Mouse (Mus musculus) neural tube, embryonic 13.5 days (tissue): ENCODE measurements around the gene Ttk. TPM values are rescaled to one million over a fixed set of nuclear protein-coding genes. Genes with fewer than 3 reads are reported as not detected.

ENCODE experiments used
- ATAC-seq: fragments of 200-750 bp; cut with Nextera tagmentation; 2 replicates; pipeline ENCODE4 v1.8.0; 2017; ENCODE audit warnings: low read depth, mild to moderate bottlenecking, moderate TSS enrichment, moderate library complexity
- H3K27ac ChIP-seq: fragments of 300-500 bp; sonication (generic); replicated peaks from 2 replicates; pipeline ENCODE4 v1.5.1; 2015; ENCODE audit warnings: moderate library complexity, mild to moderate bottlenecking, inconsistent platforms
- H3K27me3 ChIP-seq: fragments of 300-500 bp; sonication (generic); 2 replicates; pipeline ENCODE4 v1.6.1; 2015; ENCODE audit warnings: mild to moderate bottlenecking, inconsistent platforms
- H3K36me3 ChIP-seq: fragments of 300-500 bp; sonication (generic); 2 replicates; pipeline ENCODE4 v1.6.1; 2015; ENCODE audit warnings: mild to moderate bottlenecking, inconsistent platforms
- H3K4me1 ChIP-seq: fragments of 300-500 bp; sonication (generic); replicated peaks from 2 replicates; pipeline ENCODE4 v1.6.1; 2015; ENCODE audit warnings: inconsistent platforms
- H3K4me2 ChIP-seq: fragments of 300-500 bp; sonication (generic); 2 replicates; pipeline ENCODE4 v1.6.1; 2015; ENCODE audit warnings: inconsistent platforms, mild to moderate bottlenecking, moderate library complexity
- H3K4me3 ChIP-seq: fragments of 300-500 bp; sonication (generic); 2 replicates; pipeline ENCODE4 v1.5.1; 2015; ENCODE audit warnings: mild to moderate bottlenecking, inconsistent platforms
- H3K9ac ChIP-seq: fragments of 300-500 bp; sonication (generic); 2 replicates; pipeline ENCODE4 v1.6.1; 2015; ENCODE audit warnings: moderate library complexity, mild to moderate bottlenecking, inconsistent platforms
- H3K9me3 ChIP-seq: fragments of 300-500 bp; sonication (generic); 2 replicates; pipeline ENCODE4 v1.6.1; 2016; ENCODE audit warnings: inconsistent platforms
- WGBS: fragments of 180-500 bp; shearing (Covaris S2); methylation state at CpG from one replicate; pipeline ENCODE4 v1.1.7; 2015; 5-methylcytosine and 5-hydroxymethylcytosine counted together
- polyA plus RNA-seq: library from polyadenylated mRNA; unstranded; fragments of >200 nt; fragmentation: Nextera tagmentation; extraction: Ambion mirVana; gene quantifications from 2 replicates; pipeline ENCODE4 v1.2.1, GENCODE M21; 2015

Gene Ttk
- polyA plus RNA-seq, 1 experiment from 2014 or later: 5.5 TPM

- Histone ChIP-seq H3K9ac (no peak overlapping the region), H3K9me3 (no peaks in the 10 kb centered on the region), H3K4me1 (no peaks in the 10 kb centered on the region), H3K36me3 (no peaks in the 10 kb centered on the region), H3K4me2 (no peak overlapping the region), H3K4me3 (no peak overlapping the region), H3K27me3 (no peaks in the 10 kb centered on the region), H3K27ac (no peak overlapping the region)
- no peak for ATAC-seq
- 82% methylated on average over 3 of the region's 3 CpGs for WGBS
These were observed 72.5 kb downstream of the Ttk start for GRCm38 (mm10) chr9:83907017-83907416.

GRCm38 (mm10) chr9:83909836-83910235 is 75.3 kb downstream of the Ttk start:
- H3K4me3 ChIP-seq: no peak overlapping the region
- H3K27ac ChIP-seq: no peak overlapping the region
- H3K27me3 ChIP-seq: no peaks in the 10 kb centered on the region
- no peaks in the 10 kb centered on the region for H3K4me1 ChIP-seq
- H3K9me3 ChIP-seq: no peaks in the 10 kb centered on the region
- no peak overlapping the region for H3K4me2 ChIP-seq
- no peak for ATAC-seq
- no peaks in the 10 kb centered on the region for H3K36me3 ChIP-seq
- WGBS: 89% methylated on average over 2 of the region's 2 CpGs
- H3K9ac ChIP-seq: no peak overlapping the region

- WGBS: 91% methylated on average over 2 of the region's 2 CpGs
- no peak for ATAC-seq
- no peaks in the 10 kb centered on the region for H3K36me3 ChIP-seq
- no peak overlapping the region for H3K27ac ChIP-seq
- no peaks in the 10 kb centered on the region for H3K27me3 ChIP-seq
- no peak overlapping the region for H3K4me3 ChIP-seq
- H3K9ac ChIP-seq: no peak overlapping the region
- H3K4me2 ChIP-seq: no peak overlapping the region
- no peaks in the 10 kb centered on the region for H3K4me1 ChIP-seq
- H3K9me3 ChIP-seq: no peaks in the 10 kb centered on the region
These were observed 76.4 kb downstream of the Ttk start for GRCm38 (mm10) chr9:83910926-83911325.

Other genes with a start within 250 kb of the Ttk start
- gene Elovl4, start 28.4 kb upstream of the Ttk start, polyA plus RNA-seq: 83.7 and 88.5 TPM in 2 replicates
- 34.1 and 36.4 TPM in 2 replicates for gene Bckdhb, start 90.5 kb downstream of the Ttk start, polyA plus RNA-seq